Mouse (Mus musculus): ENCODE measurements around the gene Nt5dc3. TPM values are rescaled to one million over a fixed set of nuclear protein-coding genes. Genes with fewer than 3 reads are reported as not detected.

Nt5dc3 gene
- total RNA-seq, 1 experiment from 2014 or later: 2.2 TPM

DNA sequence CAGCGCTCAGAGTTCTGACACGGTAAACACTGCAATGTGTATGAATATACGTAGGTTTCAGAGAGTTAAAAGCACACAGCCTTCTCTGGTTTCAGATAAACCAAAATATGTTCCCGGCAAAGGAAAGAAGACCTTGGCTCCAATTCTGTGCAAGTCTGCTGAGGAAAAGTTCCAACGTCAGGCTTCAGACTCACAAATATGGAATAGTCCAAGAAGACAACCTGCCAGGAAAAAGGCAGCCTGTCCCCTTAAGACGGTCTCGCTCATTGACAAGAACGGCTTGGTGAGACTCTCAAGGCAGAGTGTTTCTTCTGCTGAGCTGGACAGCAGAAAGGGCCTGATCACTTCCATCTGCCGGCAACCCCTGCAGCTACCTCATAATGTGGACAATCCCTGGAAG is 2.5 kb upstream of the Nt5dc3 start:
- ATAC-seq (replicated peaks; ENCODE audit: insufficient number of reproducible peaks, low FRiP score, low TSS enrichment, poor library complexity, severe bottlenecking): no peak

DNA sequence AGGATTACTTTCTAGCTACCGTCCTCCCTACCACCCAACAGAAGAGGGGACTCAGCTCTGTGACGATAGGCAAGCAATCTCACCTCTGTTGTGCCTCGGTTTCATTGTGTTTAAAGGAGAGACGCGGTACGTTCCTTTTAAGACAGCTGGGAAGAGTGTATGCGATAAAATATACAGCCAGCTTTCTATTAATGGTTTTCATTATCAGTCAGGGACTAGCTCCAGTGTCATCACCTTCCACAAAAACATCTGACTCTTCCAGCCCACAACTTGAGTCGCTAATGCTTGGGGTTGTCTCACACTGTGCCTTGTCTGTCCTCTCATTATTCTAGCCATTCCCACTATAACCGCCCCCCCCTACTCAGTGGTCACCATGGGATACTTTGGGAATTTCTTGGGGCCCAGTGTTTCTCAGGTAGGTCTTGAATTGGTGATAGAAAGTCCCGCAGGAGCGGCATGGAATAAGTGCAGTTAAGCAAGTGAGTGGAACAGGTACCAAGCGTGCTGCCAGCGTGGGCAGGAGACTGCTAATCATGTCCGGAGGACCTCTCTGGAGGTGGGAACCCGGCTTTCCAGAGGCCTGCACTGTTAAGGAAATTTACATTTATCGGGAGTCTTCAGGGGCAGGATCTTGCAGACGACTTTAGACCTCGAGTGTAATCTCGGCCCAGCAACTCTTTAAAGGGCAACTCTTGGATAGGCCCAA is 1.0 kb upstream of the Nt5dc3 start:
- 0 out of 2 replicates have a peak, but pooled peaks have one; percentile 0 for ATAC-seq (replicated peaks; ENCODE audit: insufficient number of reproducible peaks, low FRiP score, low TSS enrichment, poor library complexity, severe bottlenecking)

DNA sequence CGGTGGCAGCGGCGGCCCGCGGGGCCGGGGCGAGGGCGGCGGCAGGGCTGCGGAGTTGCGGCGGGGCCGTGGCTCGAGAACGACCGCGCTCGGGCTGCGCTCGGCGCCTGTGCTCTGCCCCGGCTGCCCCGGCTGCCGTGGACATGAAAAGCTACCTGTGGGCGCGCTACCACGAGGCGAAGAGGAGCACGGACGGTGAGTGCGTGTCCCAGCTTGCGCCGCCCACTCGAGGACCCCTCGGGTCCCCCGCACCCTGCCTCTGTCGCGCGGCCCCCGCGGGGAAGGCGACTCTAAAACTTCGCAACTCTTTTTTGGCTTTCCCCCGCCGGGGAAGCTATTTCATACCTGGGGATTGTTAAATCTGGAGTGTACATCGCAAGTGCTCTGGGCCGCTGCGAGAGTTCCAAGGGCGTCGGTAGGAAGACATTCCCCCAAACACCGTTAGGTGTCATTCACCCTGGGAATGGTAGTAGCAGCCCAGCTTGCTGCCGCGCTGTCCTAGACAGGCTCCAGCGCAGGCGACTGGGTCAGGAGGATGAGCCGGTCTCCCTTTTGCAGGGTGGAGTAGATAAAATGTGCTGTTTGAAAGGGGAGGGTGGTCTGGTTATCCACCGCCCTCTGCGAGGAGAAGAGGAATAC is 431 bp downstream of the Nt5dc3 start:
- ATAC-seq (replicated peaks; ENCODE audit: insufficient number of reproducible peaks, low FRiP score, low TSS enrichment, poor library complexity, severe bottlenecking): 0 out of 2 replicates have a peak, but pooled peaks have one; percentile 2

DNA sequence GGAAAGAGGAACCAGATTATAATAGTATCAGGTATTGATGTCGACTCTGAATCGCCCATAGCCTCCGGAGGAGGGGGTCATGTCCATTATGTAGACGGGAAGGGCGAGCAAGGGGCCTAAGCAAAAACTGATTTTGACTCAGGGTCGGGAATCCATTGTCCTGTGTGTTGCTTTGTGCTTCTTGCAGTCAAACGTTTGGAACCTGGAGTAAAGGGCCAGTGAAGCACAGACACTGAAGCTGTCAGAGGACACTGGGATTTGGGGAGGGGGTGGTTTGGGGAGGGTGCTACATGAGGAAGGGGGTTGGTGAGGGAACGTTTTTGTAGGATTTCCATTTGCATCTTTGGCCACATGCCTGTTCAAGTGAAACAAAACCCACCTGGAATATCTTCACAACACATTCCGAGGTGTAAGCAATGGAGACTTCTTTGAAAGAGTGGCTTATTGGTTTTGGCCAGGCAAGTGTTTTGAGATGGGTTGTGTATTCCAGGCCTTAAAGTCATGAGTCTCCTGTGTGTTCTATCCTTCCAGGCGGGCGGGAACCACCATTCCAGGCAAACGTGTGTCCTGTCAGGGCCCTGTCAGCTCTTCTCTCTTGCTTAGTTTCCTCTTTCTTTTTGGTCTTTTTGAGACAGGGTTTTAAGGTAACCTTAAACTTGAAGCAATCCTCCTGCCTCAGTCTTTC is 1.2 kb downstream of the Nt5dc3 start:
- ATAC-seq (replicated peaks; ENCODE audit: insufficient number of reproducible peaks, low FRiP score, low TSS enrichment, poor library complexity, severe bottlenecking): 0 out of 2 replicates have a peak, but pooled peaks have one; percentile 2

DNA sequence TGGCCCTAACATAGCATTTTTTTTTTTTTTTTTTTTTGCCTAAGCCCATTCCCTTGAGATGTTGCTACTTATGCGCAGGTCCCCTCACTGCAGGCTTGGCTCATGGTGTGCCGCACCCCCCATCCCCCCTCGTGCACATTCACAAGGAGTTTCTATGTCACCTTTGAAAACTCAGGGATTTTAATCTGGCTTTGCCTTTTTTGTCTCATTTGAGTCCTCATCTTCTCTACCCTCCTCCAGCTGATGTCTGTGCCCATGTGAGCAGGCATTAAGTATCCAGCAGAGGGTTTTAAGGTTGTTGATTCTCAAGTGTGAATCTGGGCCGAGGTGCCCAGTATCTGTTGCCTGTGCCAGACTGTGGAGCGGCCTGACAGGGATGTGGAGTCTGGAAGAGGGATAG is 2.8 kb downstream of the Nt5dc3 start:
- no peak for ATAC-seq (replicated peaks; ENCODE audit: insufficient number of reproducible peaks, low FRiP score, low TSS enrichment, poor library complexity, severe bottlenecking)

DNA sequence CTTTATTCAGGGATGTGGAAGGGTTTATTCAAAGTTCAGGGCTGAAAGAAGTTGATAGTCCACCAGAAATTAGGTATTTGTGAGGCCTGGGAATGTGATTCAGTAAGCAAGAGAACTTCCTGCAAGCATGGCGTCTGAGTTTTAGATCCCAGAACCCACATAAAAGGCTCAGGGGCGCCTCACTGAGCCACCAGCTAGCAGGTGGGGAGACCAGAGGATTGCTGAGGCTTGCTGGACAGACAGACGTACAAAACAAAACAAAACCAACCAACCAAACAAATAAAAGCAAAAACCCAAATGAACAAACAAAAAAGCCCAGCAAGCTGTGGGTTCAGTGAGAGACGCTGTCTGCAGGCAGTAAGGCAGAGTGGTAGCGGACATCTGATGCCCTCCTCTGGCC is 3.9 kb downstream of the Nt5dc3 start:
- ATAC-seq (replicated peaks; ENCODE audit: insufficient number of reproducible peaks, low FRiP score, low TSS enrichment, poor library complexity, severe bottlenecking): no peak

DNA sequence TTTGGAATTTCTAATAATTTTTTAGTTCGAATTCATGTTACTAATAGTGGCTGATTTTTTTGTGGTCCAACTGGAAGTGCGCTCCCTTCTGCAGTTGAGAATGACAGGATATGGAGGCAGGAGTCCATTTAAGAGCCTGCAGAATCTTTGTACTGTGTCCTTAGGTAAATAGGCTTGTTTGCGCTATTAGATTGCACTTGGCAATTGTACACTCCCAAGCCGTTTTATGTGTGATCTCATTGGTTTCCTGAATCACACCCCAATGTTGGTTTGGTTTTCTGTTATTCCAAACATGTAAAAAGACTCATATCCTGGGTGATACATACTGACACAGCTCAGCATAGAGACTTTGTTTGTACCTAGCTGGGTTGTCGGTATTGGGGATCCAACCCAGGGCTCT is 4.8 kb downstream of the Nt5dc3 start:
- no peak for ATAC-seq (replicated peaks; ENCODE audit: insufficient number of reproducible peaks, low FRiP score, low TSS enrichment, poor library complexity, severe bottlenecking)

DNA sequence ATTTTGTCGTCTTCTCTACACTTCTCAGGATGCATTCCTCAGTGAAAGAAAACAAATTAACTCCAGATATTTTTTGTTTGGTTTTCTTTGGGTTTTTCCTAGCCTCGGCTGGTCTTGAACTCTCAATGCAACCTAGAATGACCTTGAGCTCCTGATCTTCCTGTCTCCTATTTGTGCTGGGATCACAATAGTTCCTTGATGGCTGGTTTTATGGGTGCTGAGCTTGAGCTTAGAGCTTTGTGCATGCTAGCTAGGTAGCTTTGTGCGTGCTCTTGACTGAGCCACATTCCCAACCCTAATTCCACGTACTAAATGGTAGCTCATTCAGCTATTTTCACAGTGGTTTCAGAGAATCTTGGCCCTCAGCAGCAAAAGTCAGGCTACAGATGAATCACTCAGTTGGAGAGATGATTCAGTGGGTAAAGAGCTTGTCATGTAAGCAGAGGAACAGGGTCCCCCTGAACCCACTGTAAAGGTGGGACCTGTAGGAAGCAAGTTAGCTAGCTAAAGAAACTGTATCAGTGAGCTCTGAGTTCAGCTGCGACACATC is 5.4 kb downstream of the Nt5dc3 start:
- no peak for ATAC-seq (replicated peaks; ENCODE audit: insufficient number of reproducible peaks, low FRiP score, low TSS enrichment, poor library complexity, severe bottlenecking)

DNA sequence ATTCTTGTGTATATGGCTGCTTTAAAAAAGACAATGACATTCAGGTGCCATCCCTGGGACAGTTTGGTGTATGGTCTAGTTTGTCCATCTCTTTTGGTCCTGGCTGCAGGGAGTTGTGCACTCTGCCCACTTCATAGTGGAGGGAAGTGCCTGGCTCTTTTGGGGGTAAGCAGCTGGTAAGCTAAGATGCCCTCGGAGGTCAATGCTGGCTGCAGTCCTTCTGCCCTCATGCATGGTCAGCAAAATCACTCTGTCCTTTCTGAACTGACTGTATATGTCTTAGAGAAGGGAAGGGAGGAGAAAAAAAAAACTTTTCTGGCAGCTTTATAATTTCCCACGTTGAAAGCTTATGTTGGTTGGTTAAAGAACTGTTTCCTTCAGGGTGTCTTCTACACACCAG is 6.6 kb downstream of the Nt5dc3 start:
- ATAC-seq (replicated peaks; ENCODE audit: insufficient number of reproducible peaks, low FRiP score, low TSS enrichment, poor library complexity, severe bottlenecking): no peak

DNA sequence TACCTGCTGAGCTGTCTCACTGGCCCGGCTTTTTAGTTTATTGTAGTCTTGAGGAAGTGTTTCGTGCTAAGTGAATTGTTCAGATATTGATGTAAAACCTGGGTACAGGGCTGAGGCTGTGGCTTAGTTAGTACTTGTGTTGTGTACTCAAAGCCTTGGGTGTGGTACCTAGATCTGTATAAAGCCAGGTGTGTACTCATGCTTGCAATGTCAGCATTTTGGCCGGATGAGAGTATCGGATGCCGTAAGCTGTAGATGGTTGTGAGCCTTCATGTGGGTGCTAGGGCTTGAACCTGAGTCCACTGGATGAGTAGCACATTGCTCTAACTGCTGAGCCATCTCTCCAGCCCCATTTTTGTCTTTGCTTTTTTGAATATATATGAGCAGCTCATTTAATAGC is 7.3 kb downstream of the Nt5dc3 start:
- ATAC-seq (replicated peaks; ENCODE audit: insufficient number of reproducible peaks, low FRiP score, low TSS enrichment, poor library complexity, severe bottlenecking): no peak

DNA sequence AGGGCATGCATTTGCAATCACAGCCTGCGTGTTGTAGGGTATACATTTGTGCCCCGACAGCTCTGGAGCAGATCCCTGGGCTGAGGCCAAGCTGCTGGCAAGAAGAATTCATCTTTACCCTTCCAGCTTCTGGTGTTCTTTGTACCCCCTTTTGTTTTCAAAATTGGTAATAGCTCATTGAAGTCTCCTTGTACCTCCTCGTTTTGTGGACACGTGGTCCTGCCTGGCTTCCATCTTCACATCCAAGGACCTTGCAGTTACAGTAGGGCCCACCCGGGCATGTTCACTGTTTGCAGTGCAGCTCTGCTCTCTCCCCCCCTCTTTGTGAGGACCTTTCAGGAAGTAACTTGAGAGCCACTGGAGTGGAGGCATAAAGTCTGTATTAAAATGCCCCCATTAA is 9.4 kb downstream of the Nt5dc3 start:
- ATAC-seq (replicated peaks; ENCODE audit: insufficient number of reproducible peaks, low FRiP score, low TSS enrichment, poor library complexity, severe bottlenecking): no peak

DNA sequence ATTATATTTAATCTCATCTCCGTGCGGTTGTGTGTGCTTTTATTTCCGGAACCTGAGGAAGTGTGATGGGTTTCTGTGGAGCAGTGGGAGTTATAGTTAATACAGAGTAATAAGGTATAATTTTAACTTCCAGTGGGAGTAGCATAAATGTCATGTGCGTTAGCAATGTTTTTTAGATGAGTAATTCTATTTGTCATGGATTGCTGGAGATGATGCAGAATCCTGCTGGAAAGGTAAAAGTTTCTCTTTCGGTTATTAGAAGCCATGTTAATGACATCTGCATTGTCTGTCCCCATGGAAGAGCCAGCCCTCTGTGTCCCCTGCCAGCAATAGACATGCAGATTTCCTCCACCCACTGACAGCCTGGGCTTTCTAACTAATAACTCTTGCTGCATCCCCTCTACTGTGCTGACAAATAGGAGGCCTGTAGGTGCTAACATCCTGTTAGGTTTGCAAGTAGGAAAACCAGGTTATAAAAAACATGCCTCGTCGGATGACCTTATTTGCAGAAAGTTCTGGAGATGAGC is 10.4 kb downstream of the Nt5dc3 start:
- ATAC-seq (replicated peaks; ENCODE audit: insufficient number of reproducible peaks, low FRiP score, low TSS enrichment, poor library complexity, severe bottlenecking): no peak

DNA sequence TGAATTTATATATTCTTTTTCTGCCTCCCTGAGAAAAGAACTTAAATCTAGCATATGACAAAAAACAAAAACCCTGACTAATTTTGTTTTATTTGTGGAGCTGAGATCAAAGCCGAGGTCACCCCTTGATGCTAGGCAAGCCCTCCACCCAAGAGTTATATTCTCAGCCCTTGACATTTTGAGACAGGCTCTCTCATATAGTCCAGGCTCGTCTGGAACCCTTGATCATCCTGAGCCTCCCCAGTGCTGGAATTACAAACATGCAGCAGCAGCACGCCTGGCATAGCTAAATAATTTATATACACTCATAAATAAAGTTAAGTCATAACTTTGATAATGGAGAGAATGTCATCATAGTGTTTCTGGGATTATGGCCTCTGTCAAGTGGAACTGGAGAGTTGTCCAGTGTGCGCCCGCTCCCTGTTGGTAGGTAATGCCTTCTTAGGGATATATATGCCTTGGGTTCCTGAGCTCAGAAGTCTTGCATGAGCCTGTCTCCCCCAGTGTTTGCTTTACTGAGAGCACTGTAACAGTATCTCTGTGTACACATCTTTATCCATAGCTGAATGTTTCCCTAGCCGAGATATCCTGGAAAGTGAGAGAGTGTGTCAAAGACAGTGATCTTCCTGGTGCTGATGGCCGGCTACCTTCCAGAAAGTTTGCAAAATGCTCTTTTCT is 12.8 kb downstream of the Nt5dc3 start:
- ATAC-seq (replicated peaks; ENCODE audit: insufficient number of reproducible peaks, low FRiP score, low TSS enrichment, poor library complexity, severe bottlenecking): no peak

DNA sequence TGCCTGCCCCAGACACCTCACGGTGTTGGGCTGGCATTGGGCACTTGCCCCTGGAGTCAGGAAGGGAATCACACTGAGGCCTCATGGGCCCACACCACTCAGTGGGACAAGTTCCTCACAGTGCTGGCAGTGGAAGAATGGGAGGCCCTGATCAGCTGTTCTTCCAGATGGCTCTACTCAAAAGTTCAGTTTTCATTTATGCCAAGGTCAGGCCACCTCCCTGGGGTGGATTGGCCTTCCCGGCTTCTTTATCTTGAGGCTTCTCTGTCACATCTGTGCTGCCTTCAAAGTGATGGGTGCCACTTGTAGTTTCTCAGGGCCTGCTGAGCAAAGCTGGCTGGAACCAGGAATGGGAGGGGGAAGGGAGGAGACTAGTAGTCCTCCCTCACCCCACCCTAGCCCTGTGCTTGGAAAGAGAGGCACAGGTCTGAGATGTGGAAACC is 14.7 kb downstream of the Nt5dc3 start:
- ATAC-seq (replicated peaks; ENCODE audit: insufficient number of reproducible peaks, low FRiP score, low TSS enrichment, poor library complexity, severe bottlenecking): no peak

DNA sequence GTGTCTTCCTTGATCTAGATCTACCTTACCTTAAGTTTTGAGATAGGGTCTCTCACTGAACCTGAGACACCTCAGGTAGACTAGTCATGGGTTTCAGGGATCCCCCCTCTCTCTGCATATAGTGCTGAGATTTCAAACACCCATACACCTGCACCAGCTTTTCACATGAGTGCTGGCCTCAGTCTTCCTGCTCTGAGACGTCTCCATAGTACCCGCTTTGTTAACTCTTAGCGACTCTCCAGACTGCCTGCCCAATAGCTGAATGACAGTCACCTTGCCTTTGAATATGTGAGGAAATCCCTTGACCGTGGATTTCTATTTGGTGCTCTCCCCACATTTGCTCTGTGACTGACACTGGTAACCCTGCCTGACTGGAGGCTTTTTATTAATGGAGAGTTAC is 15.4 kb downstream of the Nt5dc3 start:
- ATAC-seq (replicated peaks; ENCODE audit: insufficient number of reproducible peaks, low FRiP score, low TSS enrichment, poor library complexity, severe bottlenecking): no peak

DNA sequence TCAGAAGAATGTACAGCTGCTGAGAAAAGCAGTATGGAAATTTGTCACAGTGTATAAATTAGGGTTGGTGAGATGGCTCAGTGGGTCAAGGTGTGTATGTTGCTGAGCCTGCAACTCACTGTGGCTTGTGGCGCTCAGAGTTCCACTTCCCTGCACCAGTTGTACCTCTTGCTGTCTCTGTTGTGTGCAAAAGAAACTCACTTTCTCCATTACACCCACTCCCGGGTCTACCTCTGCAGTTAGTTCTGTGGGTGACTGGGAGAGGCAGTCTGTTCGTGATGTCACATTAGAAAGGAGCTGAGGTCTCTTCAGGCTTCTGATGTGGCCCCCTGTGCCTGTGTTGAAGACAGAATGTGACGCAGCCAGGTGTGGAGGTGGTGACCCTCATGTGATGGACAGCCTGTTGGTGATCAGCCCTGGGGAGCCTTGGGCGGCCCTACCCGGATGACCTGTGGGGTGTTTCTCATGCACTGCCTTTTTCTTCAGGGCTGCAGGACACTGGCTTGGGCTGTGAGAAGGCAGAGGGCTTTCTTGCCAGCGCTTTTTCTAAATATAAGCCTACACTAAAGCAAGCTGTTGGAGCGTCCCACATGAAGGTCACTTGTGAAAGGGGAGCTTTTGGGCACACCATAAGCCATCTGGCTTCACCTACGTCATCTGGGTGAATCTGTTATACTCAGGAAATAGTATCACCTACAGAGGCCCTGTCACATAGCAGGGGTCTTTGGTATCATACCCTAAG is 16.2 kb downstream of the Nt5dc3 start:
- no peak for ATAC-seq (replicated peaks; ENCODE audit: insufficient number of reproducible peaks, low FRiP score, low TSS enrichment, poor library complexity, severe bottlenecking)

DNA sequence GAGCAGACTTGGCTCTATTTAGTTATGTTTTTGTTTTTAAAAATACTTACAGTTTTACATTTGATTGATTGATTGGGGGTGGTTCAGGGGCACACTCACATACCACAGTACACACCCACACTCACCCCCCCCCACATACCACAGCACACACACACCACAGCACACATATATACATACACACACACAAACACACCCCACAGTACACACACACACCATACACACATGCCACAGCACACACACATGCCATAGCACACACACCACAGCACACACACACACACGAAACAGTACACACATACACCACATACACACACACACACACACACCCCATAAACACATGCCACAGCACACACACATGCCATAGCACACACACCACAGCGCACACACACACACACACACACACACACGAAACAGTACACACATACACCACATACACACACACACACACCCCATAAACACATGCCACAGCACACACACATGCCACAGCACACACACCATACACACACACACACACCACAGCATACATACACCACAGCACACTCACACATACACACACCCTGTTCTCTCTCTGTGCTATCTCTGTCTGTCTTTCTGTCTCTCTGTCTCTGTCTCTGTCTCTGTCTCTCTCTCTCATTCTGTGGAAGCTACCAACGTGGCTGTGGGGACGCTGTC is 17.4 kb downstream of the Nt5dc3 start:
- no peak for ATAC-seq (replicated peaks; ENCODE audit: insufficient number of reproducible peaks, low FRiP score, low TSS enrichment, poor library complexity, severe bottlenecking)

DNA sequence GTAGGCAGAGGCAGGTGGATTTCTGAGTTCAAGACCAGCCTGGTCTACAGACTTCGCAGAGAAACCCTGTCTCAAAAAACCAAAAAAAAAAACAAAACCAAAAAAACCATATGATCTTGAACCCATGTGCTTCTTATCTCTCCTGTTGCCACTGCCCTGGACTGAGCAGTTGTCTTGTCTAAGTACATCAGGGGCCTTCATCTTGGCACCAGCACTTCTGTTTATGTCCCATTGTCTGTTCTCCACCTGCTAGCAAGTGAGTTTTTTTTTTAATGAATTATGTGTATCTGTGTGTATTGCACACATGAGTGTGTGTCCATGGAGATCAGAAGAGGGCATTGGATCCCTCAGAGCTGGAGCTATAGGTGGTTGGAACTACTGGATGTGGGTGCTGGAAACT is 28.6 kb downstream of the Nt5dc3 start:
- no peak for ATAC-seq (replicated peaks; ENCODE audit: insufficient number of reproducible peaks, low FRiP score, low TSS enrichment, poor library complexity, severe bottlenecking)
